Mouse (Mus musculus) erythroblast, embryonic 14.5 days (primary cell): Measurements from ENCODE around the gene Ube2f.

Experiments
- GATA1 ChIP-seq: IDR thresholded peaks from 2 replicates; pipeline ENCODE4 v1.6.1; 2012; ENCODE audit warnings: low read length, inconsistent platforms, mixed read lengths
- TAL1 ChIP-seq: IDR thresholded peaks from 3 replicates; pipeline ENCODE4 v1.6.1; 2012; ENCODE audit warnings: low read length, inconsistent platforms, mixed read lengths

DNA sequence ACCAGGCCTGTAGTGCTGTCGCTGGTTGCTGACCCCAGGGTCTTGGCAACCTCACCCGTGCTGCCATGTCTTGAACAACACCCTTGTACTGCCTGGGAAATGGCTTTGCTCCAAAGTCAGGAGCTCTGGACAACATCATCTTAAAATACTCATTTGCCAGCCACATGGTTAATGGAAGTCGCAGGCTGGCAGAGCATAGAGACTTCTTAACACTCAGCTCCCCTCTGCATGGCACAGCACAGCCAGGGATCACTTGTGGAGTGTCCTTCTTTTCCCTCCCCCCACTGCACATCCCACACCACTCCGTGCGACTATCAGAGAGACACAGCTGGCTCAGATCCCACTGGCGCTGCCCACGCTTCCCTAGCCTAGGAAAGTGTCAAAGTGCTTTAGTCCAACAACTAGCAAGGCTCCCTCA, 38.5 kb upstream of the Ube2f start:
- no peak for TF ChIP-seq GATA1
- no peak for TF ChIP-seq TAL1
